Mouse (Mus musculus): ENCODE measurements around the gene Rere. TPM values are rescaled to one million over a fixed set of nuclear protein-coding genes. Genes with fewer than 3 reads are reported as not detected.

Gene Rere
- polyA plus RNA-seq, 1 experiment from 2014 or later, result 5.9 TPM

- no peak for ATAC-seq (ENCODE audit: low read depth)
- H3K36me3 ChIP-seq, result peaks cover 58% of the 10 kb centered on the region
- H3K4me1 ChIP-seq (replicated peaks), result peaks cover 70% of the 10 kb centered on the region
- WGBS (ENCODE audit: insufficient replicate concordance), result 5% methylated on average over 6 of the region's 6 CpGs
- peak overlapping the region; percentile 90; the same call in 1 of the 2 replicates for H3K9ac ChIP-seq
- DNase-seq, result peak; percentile 77
- peak overlapping the region; percentile 87; the same call in 1 of the 2 replicates for H3K27ac ChIP-seq
- H3K4me2 ChIP-seq, result peak overlapping the region; percentile 98
- H3K27me3 ChIP-seq, result no peaks in the 10 kb centered on the region
- H3K4me3 ChIP-seq (replicated peaks), result peak overlapping the region; percentile 90
- no peaks in the 10 kb centered on the region for H3K9me3 ChIP-seq (replicated peaks)
Measured at GRCm38 (mm10) chr4:150239951-150240368, 41.5 kb upstream of the Rere start.

- no peak overlapping the region for H3K4me3 ChIP-seq (replicated peaks)
- no peak overlapping the region for H3K27ac ChIP-seq
- H3K4me1 ChIP-seq (replicated peaks), result peaks cover 65% of the 10 kb centered on the region
- peaks cover 63% of the 10 kb centered on the region for H3K36me3 ChIP-seq
- WGBS (ENCODE audit: insufficient replicate concordance), result 64% methylated on average over 1 of the region's 1 CpGs
- ATAC-seq (ENCODE audit: low read depth) (no peak), DNase-seq (no peak)
- no peaks in the 10 kb centered on the region for H3K9me3 ChIP-seq (replicated peaks)
- no peak overlapping the region for H3K9ac ChIP-seq
- H3K4me2 ChIP-seq, result no peak overlapping the region
- no peaks in the 10 kb centered on the region for H3K27me3 ChIP-seq
Measured at GRCm38 (mm10) chr4:150240381-150240886, 41.0 kb upstream of the Rere start.

- Histone ChIP-seq H3K4me3 (replicated peaks) (no peak overlapping the region), H3K4me1 (replicated peaks) (peaks cover 55% of the 10 kb centered on the region), H3K9ac (no peak overlapping the region), H3K9me3 (replicated peaks) (no peaks in the 10 kb centered on the region), H3K4me2 (no peak overlapping the region), H3K27ac (no peak overlapping the region), H3K36me3 (peaks cover 75% of the 10 kb centered on the region), H3K27me3 (no peaks in the 10 kb centered on the region)
- no peak for DNase-seq
- no peak for ATAC-seq (ENCODE audit: low read depth)
- WGBS (ENCODE audit: insufficient replicate concordance), result 77% methylated on average over 4 of the region's 4 CpGs
Measured at GRCm38 (mm10) chr4:150241708-150242107, 39.7 kb upstream of the Rere start.

GRCm38 (mm10) chr4:150242745-150243144 is 38.7 kb upstream of the Rere start:
- H3K27me3 ChIP-seq, result no peaks in the 10 kb centered on the region
- H3K4me1 ChIP-seq (replicated peaks), result peaks cover 50% of the 10 kb centered on the region
- H3K4me3 ChIP-seq (replicated peaks), result no peak overlapping the region
- no peak overlapping the region for H3K4me2 ChIP-seq
- peaks cover 86% of the 10 kb centered on the region for H3K36me3 ChIP-seq
- 68% methylated on average over 5 of the region's 5 CpGs for WGBS (ENCODE audit: insufficient replicate concordance)
- H3K9ac ChIP-seq, result no peak overlapping the region
- DNase-seq (no peak), ATAC-seq (ENCODE audit: low read depth) (no peak)
- H3K9me3 ChIP-seq (replicated peaks), result no peaks in the 10 kb centered on the region
- H3K27ac ChIP-seq, result no peak overlapping the region

GRCm38 (mm10) chr4:150245876-150246275 is 35.6 kb upstream of the Rere start:
- ATAC-seq (ENCODE audit: low read depth), result no peak
- Histone ChIP-seq H3K27me3 (no peaks in the 10 kb centered on the region), H3K4me2 (no peak overlapping the region)

GRCm38 (mm10) chr4:150248009-150248408 is 33.4 kb upstream of the Rere start:
- 0 out of 2 replicates have a peak, but pooled peaks have one; percentile 26 for ATAC-seq (ENCODE audit: low read depth)
- peaks cover under 1% of the 10 kb centered on the region; the same call in 1 of the 2 replicates for H3K4me1 ChIP-seq (replicated peaks)

More at GRCm38 (mm10) chr4:150245876-150246275, 35.6 kb upstream of the Rere start:
- no peaks in the 10 kb centered on the region for H3K9me3 ChIP-seq (replicated peaks)
- H3K27ac ChIP-seq, result no peak overlapping the region
- H3K4me3 ChIP-seq (replicated peaks), result no peak overlapping the region
- 73% methylated on average over 2 of the region's 2 CpGs for WGBS (ENCODE audit: insufficient replicate concordance)
- H3K9ac ChIP-seq, result no peak overlapping the region
- peaks cover 22% of the 10 kb centered on the region for H3K4me1 ChIP-seq (replicated peaks)
- H3K36me3 ChIP-seq, result peaks cover 92% of the 10 kb centered on the region
- DNase-seq, result no peak

GRCm38 (mm10) chr4:150248917-150249316 is 32.5 kb upstream of the Rere start:
- Histone ChIP-seq H3K4me3 (replicated peaks) (no peak overlapping the region), H3K9me3 (replicated peaks) (no peaks in the 10 kb centered on the region), H3K36me3 (peaks cover 70% of the 10 kb centered on the region), H3K27me3 (no peaks in the 10 kb centered on the region), H3K27ac (no peak overlapping the region), H3K9ac (no peak overlapping the region), H3K4me1 (replicated peaks) (no peaks in the 10 kb centered on the region), H3K4me2 (no peak overlapping the region)
- ATAC-seq (ENCODE audit: low read depth) (no peak), DNase-seq (no peak)
- WGBS (ENCODE audit: insufficient replicate concordance), result 80% methylated on average over 5 of the region's 5 CpGs

More at GRCm38 (mm10) chr4:150248009-150248408, 33.4 kb upstream of the Rere start:
- DNase-seq, result peak; percentile 39
- Histone ChIP-seq H3K27ac (no peak overlapping the region), H3K4me3 (replicated peaks) (no peak overlapping the region), H3K9ac (no peak overlapping the region), H3K27me3 (no peaks in the 10 kb centered on the region), H3K9me3 (replicated peaks) (no peaks in the 10 kb centered on the region), H3K4me2 (no peak overlapping the region), H3K36me3 (peaks cover 79% of the 10 kb centered on the region)
- WGBS (ENCODE audit: insufficient replicate concordance), result 68% methylated on average over 5 of the region's 5 CpGs

GRCm38 (mm10) chr4:150249731-150250270 is 31.6 kb upstream of the Rere start:
- H3K27me3 ChIP-seq, result no peaks in the 10 kb centered on the region
- 64% methylated on average over 5 of the region's 5 CpGs for WGBS (ENCODE audit: insufficient replicate concordance)

GRCm38 (mm10) chr4:150250549-150251422 is 30.7 kb upstream of the Rere start:
- H3K9me3 ChIP-seq (replicated peaks), result no peaks in the 10 kb centered on the region
- ATAC-seq (ENCODE audit: low read depth) (no peak), DNase-seq (no peak)
- peaks cover 52% of the 10 kb centered on the region for H3K36me3 ChIP-seq
- no peak overlapping the region for H3K4me2 ChIP-seq
- no peaks in the 10 kb centered on the region for H3K27me3 ChIP-seq
- no peak overlapping the region for H3K9ac ChIP-seq
- peak overlapping the region; percentile 9; the same call in 1 of the 2 replicates for H3K27ac ChIP-seq
- 70% methylated on average over 18 of the region's 18 CpGs for WGBS (ENCODE audit: insufficient replicate concordance)
- H3K4me3 ChIP-seq (replicated peaks), result no peak overlapping the region
- no peaks in the 10 kb centered on the region for H3K4me1 ChIP-seq (replicated peaks)

More at GRCm38 (mm10) chr4:150249731-150250270, 31.6 kb upstream of the Rere start:
- no peak overlapping the region for H3K27ac ChIP-seq
- H3K4me3 ChIP-seq (replicated peaks), result no peak overlapping the region
- no peaks in the 10 kb centered on the region for H3K9me3 ChIP-seq (replicated peaks)
- no peak overlapping the region for H3K4me2 ChIP-seq
- H3K9ac ChIP-seq, result no peak overlapping the region
- H3K36me3 ChIP-seq, result peaks cover 61% of the 10 kb centered on the region
- no peaks in the 10 kb centered on the region for H3K4me1 ChIP-seq (replicated peaks)
- DNase-seq (no peak), ATAC-seq (ENCODE audit: low read depth) (no peak)

GRCm38 (mm10) chr4:150254416-150254815 is 27.0 kb upstream of the Rere start:
- Histone ChIP-seq H3K27ac (no peak overlapping the region), H3K4me1 (replicated peaks) (peaks cover 14% of the 10 kb centered on the region; the same call in 1 of the 2 replicates), H3K9ac (no peak overlapping the region), H3K9me3 (replicated peaks) (no peaks in the 10 kb centered on the region), H3K4me3 (replicated peaks) (no peak overlapping the region), H3K4me2 (no peak overlapping the region), H3K27me3 (no peaks in the 10 kb centered on the region), H3K36me3 (peaks cover 17% of the 10 kb centered on the region)
- DNase-seq (no peak), ATAC-seq (ENCODE audit: low read depth) (no peak)
- 69% methylated on average over 4 of the region's 4 CpGs for WGBS (ENCODE audit: insufficient replicate concordance)

GRCm38 (mm10) chr4:150255181-150255580 is 26.3 kb upstream of the Rere start:
- H3K36me3 ChIP-seq, result peaks cover 12% of the 10 kb centered on the region
- H3K4me3 ChIP-seq (replicated peaks), result no peak overlapping the region
- WGBS (ENCODE audit: insufficient replicate concordance), result 80% methylated on average over 7 of the region's 7 CpGs
- no peak for DNase-seq
- H3K27me3 ChIP-seq, result no peaks in the 10 kb centered on the region
- ATAC-seq (ENCODE audit: low read depth), result no peak
- no peaks in the 10 kb centered on the region for H3K9me3 ChIP-seq (replicated peaks)
- no peak overlapping the region for H3K27ac ChIP-seq
- peaks cover 14% of the 10 kb centered on the region; the same call in 1 of the 2 replicates for H3K4me1 ChIP-seq (replicated peaks)
- H3K4me2 ChIP-seq, result no peak overlapping the region
- no peak overlapping the region for H3K9ac ChIP-seq

Data from liver, embryonic 13.5 days (tissue).